8 mouse cellular contexts compared by ENCODE assay signal in the genomic region with DNA sequence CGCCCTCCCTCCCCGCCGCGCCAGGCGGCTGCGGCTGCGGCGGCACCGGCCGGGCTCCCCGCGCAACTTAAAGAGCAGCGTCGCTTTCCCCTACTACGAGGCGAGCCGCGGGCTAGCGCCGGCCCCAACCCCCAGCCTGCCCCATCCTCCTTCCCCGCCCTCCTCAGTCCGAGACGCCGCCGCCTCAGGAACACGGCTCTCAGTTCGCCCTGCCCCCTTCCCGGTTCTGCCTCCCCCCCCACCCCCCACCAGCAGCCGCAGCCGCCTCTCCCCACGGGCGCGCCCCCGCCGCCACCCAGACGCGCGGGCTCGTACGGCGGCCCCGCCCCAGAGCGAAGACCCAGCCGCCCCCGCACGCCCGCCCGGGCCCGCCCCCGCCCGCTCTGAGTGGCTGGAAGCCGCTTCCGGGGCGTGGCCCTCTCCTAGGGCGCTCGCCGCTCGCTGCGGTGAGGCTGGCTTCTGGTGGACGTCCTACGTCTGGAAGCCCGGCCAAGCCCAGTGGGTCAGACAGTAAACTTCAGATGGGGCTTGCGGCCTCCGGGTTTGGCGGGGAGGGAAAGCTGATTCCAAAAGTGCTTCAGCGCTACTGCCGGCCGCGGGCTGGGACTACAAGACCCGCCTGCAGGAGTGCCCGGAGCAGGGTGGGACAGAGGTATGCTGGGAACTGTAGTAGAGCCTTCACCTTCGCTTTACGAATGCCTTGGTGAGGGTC. TPM values are rescaled to one million over a fixed set of nuclear protein-coding genes. Genes with fewer than 3 reads are reported as not detected.
A peak's percentile ranks its signal among the peaks of the same experiment; 100 is the strongest.
DNase-seq lines count a peak whose midpoint lies in the region; ATAC-seq and TF ChIP-seq lines count a peak whose summit lies in the region.

A gene (minus strand): TSS at position 92 of the 712 bp plus-strand sequence.

- peak; percentile 92 for ATAC-seq in erythroblast, adult 5-6 weeks (replicated peaks; ENCODE audit: low FRiP score, poor library complexity, severe bottlenecking)
- peak; percentile 93 for ATAC-seq in heart, embryonic 11.5 days (replicated peaks; ENCODE audit: insufficient number of reproducible peaks, low FRiP score, low TSS enrichment)
- ATAC-seq in kidney, embryonic 16.5 days (ENCODE audit: low FRiP score, low TSS enrichment) = peak; percentile 97

- 0% methylated on average over 52 of the region's 73 CpGs for WGBS in heart, embryonic 11.5 days (ENCODE audit: insufficient replicate concordance)
- under 1% methylated on average over 45 of the region's 73 CpGs for WGBS in kidney, embryonic 16.5 days
- under 1% methylated on average over 69 of the region's 73 CpGs for WGBS in liver, adult 2 months

- peaks cover 16% of the 10 kb centered on the region; the same call in 1 of the 2 replicates for H3K79me2 ChIP-seq in liver, adult 2 months (ENCODE audit: control insufficient read depth, insufficient read depth, low read length)
- peaks cover 41% of the 10 kb centered on the region for H3K79me2 ChIP-seq in myocyte (ENCODE audit: control insufficient read depth, insufficient read depth)

- peak; percentile 94 to 96 for DNase-seq in B cell, adult 2 months
- DNase-seq in brain, adult 2 months (ENCODE audit: low read depth, low spot score) = peak; percentile 97
- DNase-seq in liver, adult 2 months (ENCODE audit: extremely low read depth, low read depth, low spot score) = peak; percentile 87
- DNase-seq in splenic B cell, adult 2 months (ENCODE audit: low read depth, low spot score) = peak; percentile 93

- peak within 1 kb of the TSS; percentile 99 for H3K27ac ChIP-seq in heart, embryonic 11.5 days (ENCODE audit: low read depth, low read length)
- H3K27ac ChIP-seq in kidney, embryonic 16.5 days (ENCODE audit: low read length) = peak within 1 kb of the TSS; percentile 99
- peak within 1 kb of the TSS; percentile 100 for H3K27ac ChIP-seq in liver, adult 2 months (replicated peaks; ENCODE audit: insufficient read depth, low read depth, low read length)

- TF ChIP-seq POLR2A in liver, adult 2 months (IDR thresholded peaks at IDR 0.05; ENCODE audit: extremely low read depth, insufficient read depth, low read length) = peak; percentile 91
- TF ChIP-seq POLR2A in myocyte (IDR thresholded peaks at IDR 0.05; ENCODE audit: insufficient read length, low read depth) = peak; percentile 64

- H3ac ChIP-seq in myocyte (ENCODE audit: control insufficient read depth, insufficient read length) = peak within 1 kb of the TSS; percentile 100

- TF ChIP-seq CTCF in liver, adult 2 months (IDR thresholded peaks at IDR 0.05; ENCODE audit: low read depth, low read length) = peak; percentile 33; the same call in 1 of the 2 replicates

- H3K36me3 ChIP-seq in heart, embryonic 11.5 days (ENCODE audit: control insufficient read depth, insufficient read depth, low read length) = no peaks in the 10 kb centered on the region
- H3K36me3 ChIP-seq in kidney, embryonic 16.5 days (ENCODE audit: insufficient read depth, low read length) = no peaks in the 10 kb centered on the region
- no peaks in the 10 kb centered on the region for H3K36me3 ChIP-seq in liver, adult 2 months (ENCODE audit: control insufficient read depth, insufficient read depth, low read length)
- no peaks in the 10 kb centered on the region for H3K36me3 ChIP-seq in myocyte (ENCODE audit: control insufficient read depth, insufficient read depth)
- no peaks in the 10 kb centered on the region for H3K36me3 ChIP-seq in splenic B cell, adult 2 months (ENCODE audit: control insufficient read depth, insufficient read depth, low read length, poor library complexity, severe bottlenecking)

- H3K9me3 ChIP-seq in heart, embryonic 11.5 days (replicated peaks; ENCODE audit: control insufficient read depth, low read length) = no peaks in the 10 kb centered on the region
- H3K9me3 ChIP-seq in kidney, embryonic 16.5 days (ENCODE audit: low read length) = no peaks in the 10 kb centered on the region

- H3K4me1 ChIP-seq in heart, embryonic 11.5 days (ENCODE audit: control insufficient read depth, insufficient read depth, low read length) = peaks cover 10% of the 10 kb centered on the region
- peaks cover 11% of the 10 kb centered on the region for H3K4me1 ChIP-seq in kidney, embryonic 16.5 days (ENCODE audit: insufficient read depth, low read length)
- H3K4me1 ChIP-seq in liver, adult 2 months (ENCODE audit: control insufficient read depth, insufficient read depth, low read length) = peaks cover 8% of the 10 kb centered on the region

- peak within 1 kb of the TSS; percentile 75 for H3K4me2 ChIP-seq in heart, embryonic 11.5 days
- peak within 1 kb of the TSS; percentile 71 for H3K4me2 ChIP-seq in kidney, embryonic 16.5 days (replicated peaks; ENCODE audit: low read depth, low read length)
- H3K4me2 ChIP-seq in myocyte (ENCODE audit: low read depth) = peak within 1 kb of the TSS; percentile 92

- peak within 1 kb of the TSS; percentile 85 for H3K4me3 ChIP-seq in heart, embryonic 11.5 days (ENCODE audit: low read depth, low read length)
- H3K4me3 ChIP-seq in kidney, embryonic 16.5 days (ENCODE audit: low read length) = peak within 1 kb of the TSS; percentile 98
- peak within 1 kb of the TSS; percentile 96 for H3K4me3 ChIP-seq in liver, adult 2 months (ENCODE audit: insufficient read depth, low read depth, low read length)
- H3K4me3 ChIP-seq in myocyte = peak within 1 kb of the TSS; percentile 65

- no peaks in the 10 kb centered on the region for H3K27me3 ChIP-seq in heart, embryonic 11.5 days (ENCODE audit: control insufficient read depth, insufficient read depth, low read length)
- no peaks in the 10 kb centered on the region for H3K27me3 ChIP-seq in kidney, embryonic 16.5 days (ENCODE audit: insufficient read depth, low read length)
- H3K27me3 ChIP-seq in liver, adult 2 months (ENCODE audit: control insufficient read depth, insufficient read depth, low read length) = no peaks in the 10 kb centered on the region
- H3K27me3 ChIP-seq in myocyte (ENCODE audit: control insufficient read depth, insufficient read depth, insufficient read length) = no peaks in the 10 kb centered on the region
- H3K27me3 ChIP-seq in splenic B cell, adult 2 months (ENCODE audit: control insufficient read depth, insufficient read depth, low read length, poor library complexity, severe bottlenecking) = no peaks in the 10 kb centered on the region; the same call in 1 of the 2 replicates

- peak within 1 kb of the TSS; percentile 98 for H3K9ac ChIP-seq in heart, embryonic 11.5 days (ENCODE audit: low read depth, low read length)
- peak within 1 kb of the TSS; percentile 98 for H3K9ac ChIP-seq in kidney, embryonic 16.5 days (replicated peaks; ENCODE audit: low read length)
- H3K9ac ChIP-seq in liver, adult 2 months (ENCODE audit: low read depth, low read length) = peak within 1 kb of the TSS; percentile 90

TF ChIP-seq in myocyte, 11 proteins besides CTCF, POLR2A, EP300 and RAD21:
- TF ChIP-seq MYOD1 (IDR thresholded peaks at IDR 0.05; ENCODE audit: control insufficient read depth in 1 of 3, insufficient read length in 2 of 3, low read depth in 2 of 3) (peak in 1 of 3 experiments; percentile 7), E2F4 (IDR thresholded peaks at IDR 0.05; ENCODE audit: insufficient read depth) (no peak), TCF3 (IDR thresholded peaks at IDR 0.05; ENCODE audit: insufficient read length, low read depth) (no peak), TCF12 (IDR thresholded peaks at IDR 0.05; ENCODE audit: insufficient read depth, poor library complexity, severe bottlenecking) (no peak), POLR2AphosphoS2 (IDR thresholded peaks at IDR 0.05; ENCODE audit: insufficient read length, low read depth) (peak; percentile 63), MYOG (IDR thresholded peaks at IDR 0.05; ENCODE audit: control insufficient read depth in 1 of 3, insufficient read depth in 1 of 3, insufficient read length in 2 of 3, low read depth in 2 of 3) (peak in 1 of 3 experiments; percentile 3), REST (IDR thresholded peaks at IDR 0.05; ENCODE audit: insufficient read depth, insufficient read length) (no peak)

RNA-seq across cellular contexts. Expression of the gene that starts here (rescaled TPM):
- 34.9 and 36.7 TPM in 2 replicates for total RNA-seq in erythroblast, adult 5-6 weeks (2015; ENCODE audit: low replicate concordance)
- 26.5 and 31.1 TPM in 2 replicates for total RNA-seq in erythroblast, adult 5-6 weeks (2017; ENCODE audit: low replicate concordance)
- polyA plus RNA-seq in heart, embryonic 11.5 days (2014; fragmentation: Nextera tagmentation; extraction: Ambion mirVana) = 16.8 and 22.5 TPM in 2 replicates
- polyA plus RNA-seq in kidney, embryonic 16.5 days (2015; fragmentation: Nextera tagmentation; extraction: Ambion mirVana) = 23.0 and 25.1 TPM in 2 replicates
- total RNA-seq in liver, adult 2 months (2014; rRNA removed) = 11.5 and 15.4 TPM in 2 replicates
- 19.4 and 20.9 TPM in 2 replicates for polyA plus RNA-seq in liver, adult 2 months (2012; rRNA removed)
- 23.2 TPM for polyA plus RNA-seq in myocyte (2012; fragmentation: generic; extraction: Trizol)

Comparison
In these comparisons a context has a peak if more than half of its experiments do, and no peak if none do; other contexts are left out.
1. Peak in every context shown above with its lines: DNase-seq, ATAC-seq, H3K4me3 ChIP-seq and H3K27ac ChIP-seq.